Mouse (Mus musculus): ENCODE measurements at regions not wholly inside any gene's neighbourhood (a gene's known extent, or its start where the extent isn't known, plus 50 kb on each side); places are given as distances from the start of the nearest gene placed in this dataset.

DNA sequence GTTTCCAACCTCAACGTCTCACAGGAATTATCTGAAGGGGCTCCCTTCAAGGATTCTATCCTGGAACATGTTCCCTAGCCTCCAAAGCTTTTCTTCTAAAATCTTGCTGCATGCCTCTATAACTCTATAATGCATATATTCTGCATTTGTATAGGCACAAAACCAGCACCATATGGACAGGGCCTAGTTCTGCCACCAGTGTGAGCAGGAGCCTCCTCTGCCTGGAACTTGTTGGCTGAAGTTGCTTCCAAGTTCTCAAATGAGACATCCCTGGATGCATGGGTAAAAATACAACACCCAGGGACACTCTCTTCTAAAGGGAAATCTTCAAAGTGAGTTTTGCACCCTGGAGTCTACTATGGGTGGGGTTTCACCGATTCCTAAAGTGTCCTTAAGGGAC is 62.3 kb upstream of the Tenm4 start:
- DNase-seq: no peak

DNA sequence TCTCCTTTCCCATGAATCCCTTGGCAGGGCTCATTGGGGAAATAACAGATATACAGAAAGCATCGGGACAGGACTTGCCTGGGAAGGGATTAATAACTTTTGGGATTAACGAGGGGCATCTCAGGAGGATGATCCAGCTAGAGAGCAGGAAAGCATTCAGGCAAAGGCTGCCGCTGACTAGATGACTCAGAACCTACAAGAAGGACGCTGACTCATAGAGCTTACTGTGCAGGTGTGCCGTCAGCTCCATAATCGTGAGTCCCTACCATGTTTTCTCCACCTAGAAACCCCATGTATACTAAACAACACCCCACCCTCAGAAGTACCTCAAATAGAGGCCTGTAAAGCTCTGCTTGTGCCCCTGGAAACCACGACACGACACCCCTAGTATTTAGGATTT is 50.9 kb upstream of the Tenm4 start:
- no peak for DNase-seq
